Mouse (Mus musculus) inflammation-experienced regulatory T-cells (primary cell): ENCODE data around the gene Slc17a6. TPM values are rescaled to one million over a fixed set of nuclear protein-coding genes. Genes with fewer than 3 reads are reported as not detected.

Experiments used
- polyA plus RNA-seq, 2 experiments: library from polyadenylated mRNA; unstranded; fragments of 100-300 nt; shearing (Covaris generic); gene quantifications; one replicate each; pipeline ENCODE4 v1.2.1; 2017

The Slc17a6 gene
- polyA plus RNA-seq, result under 1 TPM; 0.13 to 0.25 TPM

GRCm38 (mm10) chr7:51621694-51622145 is at the start of gene Slc17a6:
Gene Slc17a6, plus strand, starts transcription at chr7:51622006.

Other genes starting within 250 kb of the Slc17a6 start
- gene Ano5, start 111.0 kb upstream of the Slc17a6 start, polyA plus RNA-seq, result under 1 TPM in 1 of 2 experiments, not detected in 1; 0.10 TPM
- 1 to 10 TPM; 6.2 TPM for gene Gas2, start 240.0 kb downstream of the Slc17a6 start, polyA plus RNA-seq
- gene Fancf, start 240.3 kb downstream of the Slc17a6 start, polyA plus RNA-seq, result 10 to 100 TPM; 11.4 to 20.6 TPM